Mouse (Mus musculus) brain, embryonic 14.5 days (tissue): Measurements from ENCODE around the gene Sipa1l3. TPM values are rescaled to one million over a fixed set of nuclear protein-coding genes. Genes with fewer than 3 reads are reported as not detected.
A peak's percentile ranks its signal among the peaks of the same experiment; 100 is the strongest.

Experiments used
- DNase-seq: peaks from one replicate; pipeline ENCODE4 v3.0.0-alpha.2; 2011; ENCODE audit warnings: low read depth
- CTCF ChIP-seq: fragments of 200-500 bp; IDR thresholded peaks from 2 replicates; pipeline ENCODE4 v1.5.1; 2012; ENCODE audit warnings: inconsistent platforms, mild to moderate bottlenecking, moderate library complexity, borderline replicate concordance; ENCODE audit not compliant: insufficient read depth, insufficient read length; ENCODE audit errors: extremely low read depth
- POLR2A ChIP-seq: fragments of 200-500 bp; IDR thresholded peaks from 2 replicates; pipeline ENCODE4 v1.6.1; 2012; ENCODE audit warnings: mild to moderate bottlenecking, inconsistent platforms, borderline replicate concordance; ENCODE audit not compliant: poor library complexity, insufficient read depth, insufficient read length, severe bottlenecking; ENCODE audit errors: extremely low read depth
- polyA plus RNA-seq: library from polyadenylated mRNA; depleted of rRNA; stranded (reverse); fragments of >200 nt; gene quantifications from 2 replicates; pipeline ENCODE4 v1.2.3, GENCODE M21; 2012

Sipa1l3 gene
- polyA plus RNA-seq, 1 experiment = 49.4 TPM

DNA sequence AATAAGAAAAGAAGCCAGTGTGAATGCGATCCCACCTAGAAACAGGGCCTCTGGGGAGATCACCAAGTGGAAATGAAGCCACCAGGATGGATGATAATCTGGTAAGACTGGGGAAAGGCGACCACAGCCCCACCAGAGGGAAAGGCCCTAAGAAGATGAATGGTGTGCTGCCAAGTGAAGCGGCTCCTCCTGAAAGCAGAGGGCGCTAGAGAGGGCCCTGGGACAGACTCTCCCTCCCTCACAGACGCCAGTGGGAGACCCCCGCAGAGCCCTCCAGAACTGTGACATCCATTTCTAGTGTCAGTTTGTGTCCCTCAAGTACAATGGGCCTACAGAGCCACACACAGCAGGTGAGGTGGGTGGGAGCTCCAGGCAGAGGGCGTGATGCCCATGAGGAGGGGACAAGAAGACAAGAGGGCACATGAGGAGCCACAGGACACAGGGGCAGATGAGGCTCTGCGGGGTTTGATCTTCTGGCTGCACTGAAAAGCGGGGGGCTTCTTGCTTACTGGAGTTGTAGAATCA lies 181.6 kb downstream of the Sipa1l3 start:
- TF ChIP-seq POLR2A = no peak
- 0 out of 2 replicates have a peak, but pooled peaks have one; percentile 30 for TF ChIP-seq CTCF
- no peak for DNase-seq

- TF ChIP-seq CTCF (no peak), POLR2A (no peak)
- DNase-seq = no peak
These were observed 182.4 kb downstream of the Sipa1l3 start for GRCm38 (mm10) chr7:29335841-29336671.

- TF ChIP-seq POLR2A (no peak), CTCF (peak; percentile 41; the same call in 1 of the 2 replicates)
- DNase-seq = no peak
These were observed 183.2 kb downstream of the Sipa1l3 start for GRCm38 (mm10) chr7:29335276-29335675.

DNA sequence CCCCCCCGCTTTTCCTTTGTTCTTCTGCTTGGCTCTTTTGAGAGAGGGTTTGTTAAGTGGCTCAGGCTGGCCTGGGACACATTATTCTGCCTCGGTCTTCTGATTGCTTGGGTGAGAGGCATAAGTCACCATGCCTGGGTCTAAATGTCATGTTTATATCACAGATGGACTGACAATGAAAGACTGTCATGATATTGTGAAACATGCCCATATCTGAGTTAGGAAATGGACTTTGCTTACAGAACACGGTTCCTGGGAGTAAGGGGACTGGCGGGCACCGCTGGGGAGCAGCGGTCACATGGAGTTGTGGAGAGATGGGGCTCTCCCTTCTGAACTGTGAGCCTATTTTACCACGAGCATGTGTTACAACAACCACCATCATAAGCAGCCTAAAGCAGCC lies 184.3 kb downstream of the Sipa1l3 start:
- TF ChIP-seq POLR2A (no peak), CTCF (no peak)

DNA sequence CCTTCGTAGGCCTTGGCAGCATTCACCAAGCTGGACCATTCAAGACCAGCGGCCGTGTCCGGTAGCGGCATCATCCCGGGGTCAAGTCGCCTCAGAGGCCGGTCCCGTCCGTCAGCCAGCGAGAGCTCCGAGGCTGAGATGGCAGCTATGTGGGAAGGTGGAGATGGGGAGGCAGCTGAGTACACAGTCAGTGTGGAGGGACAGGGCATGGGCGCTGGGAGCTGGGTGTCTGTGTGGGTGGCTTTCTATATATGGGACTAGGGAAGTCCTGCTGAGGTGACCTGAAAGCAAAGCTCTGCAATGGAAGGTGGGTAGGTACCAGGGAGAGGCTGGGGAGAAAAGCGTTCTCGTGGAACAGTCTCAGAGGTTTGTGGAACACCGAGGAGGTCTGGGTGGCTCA lies 189.5 kb downstream of the Sipa1l3 start:
- TF ChIP-seq CTCF (no peak), POLR2A (no peak)
- DNase-seq = no peak

More for the DNA sequence above, 184.3 kb downstream of the Sipa1l3 start:
- DNase-seq = no peak

DNA sequence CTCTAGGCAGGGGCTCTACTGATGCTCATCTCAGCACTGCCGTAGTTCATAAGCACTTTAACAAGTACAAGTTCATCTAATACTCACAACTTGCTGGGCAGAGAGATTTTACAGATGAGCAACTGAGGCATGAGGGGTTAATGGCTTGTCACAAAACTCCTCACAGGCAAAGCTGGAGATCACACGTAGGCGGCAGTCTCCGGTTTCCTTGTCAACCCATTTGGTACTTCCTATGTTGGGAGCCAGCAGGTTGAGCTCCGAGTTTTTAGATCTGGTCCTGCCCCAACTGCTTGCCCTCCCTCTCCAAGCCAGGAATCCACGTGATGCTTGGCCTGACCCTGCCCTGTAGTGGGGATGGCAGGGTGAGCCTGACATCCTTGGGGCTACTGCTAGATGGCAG lies 191.4 kb downstream of the Sipa1l3 start:
- TF ChIP-seq CTCF = no peak
- no peak for TF ChIP-seq POLR2A
- DNase-seq = no peak

- TF ChIP-seq POLR2A = no peak
- TF ChIP-seq CTCF = peak; percentile 29; the same call in 1 of the 2 replicates
- peak; percentile 67 for DNase-seq
These were observed 198.8 kb downstream of the Sipa1l3 start for GRCm38 (mm10) chr7:29319337-29320307.

DNA sequence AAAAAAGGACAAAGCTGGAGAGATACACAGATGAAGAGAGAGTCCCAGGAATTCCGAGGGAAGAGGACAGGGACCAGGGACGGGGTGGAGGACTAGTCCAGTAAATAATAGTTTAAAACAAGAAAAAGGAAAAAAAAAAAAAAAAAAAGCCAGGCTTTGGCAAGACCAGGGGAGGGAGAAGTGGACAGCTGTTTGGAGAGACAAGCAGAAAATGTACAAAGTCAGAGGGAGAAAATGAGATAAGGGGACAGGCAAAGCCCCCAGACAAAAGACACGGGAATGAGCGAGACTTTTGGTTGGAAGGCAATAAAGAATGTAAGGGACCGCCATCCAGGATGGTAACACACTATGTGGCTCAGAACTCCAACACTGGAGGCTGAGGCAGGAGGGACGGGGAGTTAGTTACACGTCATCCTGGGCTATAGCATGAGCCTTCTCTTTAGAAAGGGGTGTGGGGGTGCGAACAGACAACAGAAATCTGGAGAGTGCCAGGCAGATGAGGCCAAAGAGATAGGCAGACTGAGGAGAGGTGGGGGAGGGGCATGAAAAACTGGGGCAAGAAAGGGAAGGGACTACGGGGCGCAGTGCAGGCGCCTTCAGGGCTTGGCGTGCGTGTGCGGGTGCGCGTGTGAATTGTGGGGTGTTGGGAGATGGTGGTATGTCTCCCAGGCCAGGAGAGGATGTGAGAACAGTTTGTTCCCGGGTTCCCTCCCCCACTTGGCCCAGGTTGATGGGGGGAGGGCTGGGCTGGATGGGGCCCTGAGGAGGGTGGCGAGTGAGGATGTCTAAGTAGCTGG lies 200.1 kb downstream of the Sipa1l3 start:
- DNase-seq = peak; percentile 80
- no peak for TF ChIP-seq CTCF

DNA sequence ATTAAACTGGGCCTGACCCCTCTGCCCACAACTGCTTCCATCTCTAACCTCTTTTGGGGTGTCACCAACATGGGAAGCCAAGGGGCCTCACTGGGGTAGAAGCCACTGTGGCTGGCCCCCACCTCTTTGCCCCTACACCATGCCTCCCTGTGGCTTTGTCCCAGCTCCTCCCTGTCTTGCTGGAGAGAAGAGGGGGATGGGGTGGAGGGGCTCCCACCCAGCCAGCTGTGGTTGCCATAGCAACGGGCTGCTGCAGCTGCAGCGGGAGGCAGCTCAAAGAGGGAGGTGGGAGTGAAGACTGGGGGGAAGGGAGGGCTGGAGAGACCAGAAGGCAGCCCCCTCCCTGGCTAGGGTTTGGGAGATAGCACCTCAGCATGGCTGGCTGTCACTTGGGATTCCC lies 200.9 kb downstream of the Sipa1l3 start:
- TF ChIP-seq CTCF = no peak
- TF ChIP-seq POLR2A = no peak
- DNase-seq = peak; percentile 97

- TF ChIP-seq POLR2A = no peak
- peak; percentile 14; the same call in 1 of the 2 replicates for TF ChIP-seq CTCF
- DNase-seq = peak; percentile 92
These were observed 201.5 kb downstream of the Sipa1l3 start for GRCm38 (mm10) chr7:29316976-29317375.
